Mouse (Mus musculus) embryonic fibroblast, embryonic 13.5 days (primary cell): ENCODE measurements around the gene Npnt.

Experiments
- CTCF ChIP-seq: IDR thresholded peaks from 2 replicates; pipeline ENCODE4 v1.5.1; 2011; ENCODE audit warnings: mild to moderate bottlenecking, control low read depth, low read length, moderate library complexity, borderline replicate concordance; ENCODE audit not compliant: insufficient read depth
- POLR2A ChIP-seq: IDR thresholded peaks from 2 replicates; pipeline ENCODE4 v1.6.1; 2011; ENCODE audit warnings: low read depth, mild to moderate bottlenecking, control low read depth, low read length, moderate library complexity

DNA sequence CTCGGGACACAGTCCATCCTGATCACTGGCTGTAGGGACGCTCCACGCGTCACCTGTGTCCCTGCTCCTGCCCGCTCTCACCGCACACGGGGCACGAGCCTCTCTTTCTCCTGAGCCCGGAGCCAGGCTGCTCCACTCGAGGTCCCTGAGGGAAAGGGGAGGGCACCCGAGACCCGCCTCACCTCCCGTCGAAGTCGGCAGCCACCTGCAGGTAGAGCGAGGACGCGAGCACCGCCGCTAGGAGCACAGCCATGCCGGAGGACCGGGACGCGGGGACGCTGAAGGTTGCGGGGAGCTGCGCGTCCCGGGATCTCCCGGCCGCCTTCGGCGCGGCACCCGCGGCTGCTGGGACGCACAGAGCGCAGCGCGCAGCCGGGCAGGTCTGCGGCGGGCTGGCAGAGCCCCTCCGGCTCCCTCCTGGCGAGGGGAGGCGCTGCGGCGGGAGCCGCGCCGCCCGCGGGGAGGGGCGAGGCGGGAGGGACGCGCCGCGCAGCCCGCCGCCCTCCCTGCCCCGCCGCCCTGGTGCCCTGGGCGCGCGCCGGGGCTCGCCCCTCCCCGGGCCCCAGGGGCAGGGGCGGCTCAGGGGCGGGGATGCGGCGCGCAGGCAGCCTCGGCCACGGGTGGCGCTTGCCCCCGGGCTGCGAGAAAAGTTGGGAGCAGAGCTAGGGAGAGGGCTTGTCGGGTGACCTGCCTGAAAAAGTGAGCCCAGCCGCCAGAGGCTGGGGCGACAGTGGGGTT lies at the start of gene Npnt:
- TF ChIP-seq POLR2A, result no peak
- no peak for TF ChIP-seq CTCF
